Mouse (Mus musculus) lung, postnatal 4 days (tissue): ENCODE results near the gene Adprhl2.

Source experiments
- DNase-seq, 2 experiments: peaks; one replicate each; pipeline ENCODE4 v3.0.0; 2021

Adprhl2 gene

GRCm38 (mm10) chr4:126305428-126305827 is 16.1 kb downstream of the Adprhl2 start:
- no peak for DNase-seq

DNA sequence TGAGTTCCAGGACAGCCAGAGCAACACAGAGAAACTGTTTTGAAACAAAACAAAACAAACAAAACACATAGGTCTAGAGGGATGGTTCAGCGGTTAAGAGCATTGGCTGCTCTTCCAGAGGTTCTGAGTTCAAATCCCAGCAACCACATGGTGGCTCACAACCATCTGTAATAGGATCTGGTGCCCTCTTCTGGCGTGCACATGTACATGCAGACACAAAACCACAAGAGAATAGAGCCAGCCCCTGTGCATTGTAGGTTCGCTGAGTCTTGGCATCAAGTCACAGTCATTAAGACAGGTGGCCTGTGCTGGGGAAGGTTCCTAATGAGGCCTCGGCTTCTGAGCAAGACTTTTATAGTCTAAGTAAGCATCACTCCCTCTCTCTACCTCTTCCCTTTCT is 17.6 kb downstream of the Adprhl2 start:
- no peak for DNase-seq

GRCm38 (mm10) chr4:126301584-126302309 is 19.8 kb downstream of the Adprhl2 start:
- no peak for DNase-seq

GRCm38 (mm10) chr4:126300916-126301583 is 20.5 kb downstream of the Adprhl2 start:
- DNase-seq: peak in 1 of 2 experiments; percentile 20

GRCm38 (mm10) chr4:126296617-126297101 is 24.8 kb downstream of the Adprhl2 start:
- peak; percentile 76 to 83 for DNase-seq

DNA sequence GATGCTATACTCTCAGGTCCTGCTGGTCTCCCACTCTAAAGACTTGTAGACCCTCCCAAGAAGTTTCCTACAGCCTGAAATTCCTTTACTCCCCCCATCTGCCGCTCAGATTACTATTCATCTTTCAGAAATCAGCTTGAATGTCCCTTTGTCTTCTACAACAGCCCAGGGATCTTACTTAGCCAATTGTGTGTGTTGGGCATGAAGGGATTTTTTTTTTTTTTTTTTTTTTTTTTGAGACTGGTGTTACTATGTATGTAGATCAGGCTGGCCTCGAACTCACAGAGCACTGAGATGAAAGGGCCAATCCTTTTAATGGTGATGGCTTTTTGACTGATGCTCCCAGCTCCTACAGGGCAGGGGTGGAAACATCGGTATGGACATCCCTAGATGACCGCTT is 25.6 kb downstream of the Adprhl2 start:
- DNase-seq: no peak

DNA sequence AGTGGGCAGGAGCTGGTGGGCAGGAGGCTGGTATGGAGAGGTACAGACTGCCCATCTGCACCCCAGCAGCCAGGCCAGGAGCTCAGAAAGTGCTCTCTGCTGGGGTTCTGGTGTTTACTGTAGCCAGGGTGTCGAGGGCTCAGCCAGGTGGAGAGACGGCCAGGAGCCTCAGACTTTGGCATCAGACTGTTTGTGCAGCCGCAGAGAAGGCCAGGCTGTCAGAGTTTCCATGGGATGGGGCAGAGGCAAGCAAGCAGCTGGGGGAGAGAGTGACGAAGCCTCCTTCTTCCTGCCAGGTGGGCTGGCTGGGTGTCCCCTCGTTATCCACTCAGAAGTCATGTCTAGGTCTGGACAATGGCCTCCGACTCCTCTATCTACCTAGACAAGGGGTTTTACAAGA is 26.4 kb downstream of the Adprhl2 start:
- no peak for DNase-seq

DNA sequence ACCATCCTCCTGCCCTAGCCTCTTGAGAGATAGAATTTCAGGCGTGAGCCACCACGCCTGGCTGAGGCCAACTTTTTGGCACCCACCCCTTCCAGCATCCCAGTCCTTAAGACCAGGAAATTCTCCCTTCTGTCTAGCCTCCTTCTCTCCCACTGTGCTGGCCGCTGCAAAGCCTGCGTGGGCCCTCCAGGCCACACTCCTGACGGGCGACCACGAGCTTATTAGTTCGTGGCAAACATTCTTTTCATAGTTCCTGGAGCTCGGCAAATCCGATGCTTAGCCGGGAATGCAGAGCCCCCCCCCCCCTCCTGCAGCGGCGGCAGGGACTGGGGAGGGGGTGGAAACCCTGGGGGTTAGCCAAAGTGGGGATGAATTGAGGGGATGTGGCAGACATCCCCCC is 30.3 kb downstream of the Adprhl2 start:
- no peak for DNase-seq

DNA sequence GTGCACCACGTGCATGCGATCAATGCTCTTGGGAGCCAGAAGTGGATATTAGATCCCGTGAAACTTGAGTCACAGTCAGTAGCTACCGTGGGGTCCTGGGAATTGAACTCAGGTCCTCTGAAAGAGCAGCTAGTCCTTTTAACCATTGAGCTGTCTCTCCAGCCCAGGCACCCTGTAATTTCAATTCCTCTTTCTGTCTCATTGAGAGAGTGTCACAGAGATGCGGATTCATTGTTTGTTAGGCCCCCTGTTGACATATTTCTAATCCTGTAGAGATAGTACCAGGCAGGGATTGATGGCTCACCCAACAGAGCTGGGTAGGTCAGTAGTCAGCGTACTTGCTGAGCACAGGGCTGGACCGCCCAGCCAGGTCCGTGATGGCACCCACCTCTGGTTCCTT is 31.2 kb downstream of the Adprhl2 start:
- DNase-seq: no peak

- DNase-seq: no peak
Measured at GRCm38 (mm10) chr4:126288085-126288666, 33.3 kb downstream of the Adprhl2 start.

DNA sequence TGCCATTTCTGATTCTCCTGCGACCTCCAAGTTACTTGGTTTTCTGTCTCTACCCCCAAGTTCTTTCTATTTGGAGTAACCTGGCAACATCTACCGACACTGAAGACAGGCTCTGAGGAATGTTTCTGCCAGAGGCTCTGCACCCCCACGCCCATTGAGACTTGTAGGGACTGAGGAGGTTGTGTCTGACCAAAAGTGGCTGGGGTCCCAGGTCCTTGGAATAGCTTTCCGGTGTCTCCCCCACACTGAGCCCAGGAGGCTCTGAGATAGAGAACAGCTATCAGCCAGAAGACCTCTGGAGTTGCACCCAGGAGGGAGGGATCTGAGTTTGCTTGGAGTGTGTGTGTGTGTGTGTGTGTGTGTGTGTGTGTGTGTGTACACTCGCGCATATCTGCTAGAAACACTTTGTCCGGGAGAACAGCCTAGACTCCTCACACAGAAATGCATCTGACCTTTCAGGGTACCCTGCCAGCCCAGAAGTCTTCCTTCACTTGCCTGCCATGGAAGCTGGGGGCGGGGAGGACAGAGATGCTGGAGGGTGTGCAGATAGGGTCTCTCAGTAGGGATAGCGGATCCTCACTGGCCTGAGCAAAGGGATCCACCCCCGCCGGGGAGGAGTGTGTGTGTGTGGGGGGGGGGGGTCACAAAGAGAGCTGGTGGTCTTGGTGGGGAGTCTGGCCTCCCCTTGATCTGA is 34.1 kb downstream of the Adprhl2 start:
- DNase-seq: peak in 1 of 2 experiments; percentile 37

DNA sequence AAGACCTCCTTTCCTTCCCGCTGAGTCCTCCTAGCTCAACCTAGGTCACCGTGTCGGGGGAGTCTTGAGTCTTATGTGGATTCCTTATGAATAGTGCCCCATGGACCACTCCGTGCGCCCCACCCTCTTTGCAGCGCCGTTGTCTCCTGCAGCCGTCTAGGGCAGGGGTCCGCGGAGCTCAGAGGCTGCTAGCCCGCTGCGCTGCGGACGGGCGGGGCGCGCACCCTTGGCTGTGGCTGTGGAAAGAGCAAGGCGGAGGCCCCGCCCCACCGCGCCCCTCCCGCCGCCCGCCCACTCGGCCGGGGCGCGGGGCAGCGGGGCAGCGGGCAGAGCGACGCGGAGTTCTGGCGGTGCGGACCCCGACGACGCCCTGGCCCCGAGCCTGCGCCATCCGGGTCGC is 35.0 kb downstream of the Adprhl2 start, which contains the start of gene Col8a2:
Gene Col8a2 (plus strand): TSS at position 302 of the 400 bp plus-strand sequence.
- peak; percentile 38 to 55 for DNase-seq

- DNase-seq: no peak
Measured at GRCm38 (mm10) chr4:126283582-126283981, 37.9 kb downstream of the Adprhl2 start.

DNA sequence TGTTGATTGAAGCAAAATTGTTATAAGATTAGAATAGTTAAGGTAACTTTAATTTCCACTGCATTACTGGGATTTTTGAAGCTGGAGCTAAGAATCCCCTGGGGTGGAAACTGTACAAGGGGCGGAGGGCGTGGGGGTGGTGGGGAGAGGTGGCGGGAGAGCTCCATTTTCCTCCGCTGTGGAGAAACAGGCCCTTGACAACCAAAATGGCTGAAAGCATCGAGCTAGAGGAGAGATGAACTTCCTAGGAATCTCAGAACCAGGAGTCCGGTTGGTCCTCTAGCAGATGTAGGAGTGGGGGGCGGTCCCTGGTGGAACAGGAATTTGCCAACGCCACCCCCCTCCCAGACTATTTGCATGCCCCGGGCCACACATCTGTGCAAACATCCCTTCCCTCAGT is 39.8 kb downstream of the Adprhl2 start:
- DNase-seq: no peak

- DNase-seq: no peak
Measured at GRCm38 (mm10) chr4:126278961-126279360, 42.5 kb downstream of the Adprhl2 start.

- DNase-seq: no peak
Measured at GRCm38 (mm10) chr4:126278565-126278915, 43.0 kb downstream of the Adprhl2 start.

GRCm38 (mm10) chr4:126277906-126278564 is 43.5 kb downstream of the Adprhl2 start:
- DNase-seq: peak in 1 of 2 experiments; percentile 67

DNA sequence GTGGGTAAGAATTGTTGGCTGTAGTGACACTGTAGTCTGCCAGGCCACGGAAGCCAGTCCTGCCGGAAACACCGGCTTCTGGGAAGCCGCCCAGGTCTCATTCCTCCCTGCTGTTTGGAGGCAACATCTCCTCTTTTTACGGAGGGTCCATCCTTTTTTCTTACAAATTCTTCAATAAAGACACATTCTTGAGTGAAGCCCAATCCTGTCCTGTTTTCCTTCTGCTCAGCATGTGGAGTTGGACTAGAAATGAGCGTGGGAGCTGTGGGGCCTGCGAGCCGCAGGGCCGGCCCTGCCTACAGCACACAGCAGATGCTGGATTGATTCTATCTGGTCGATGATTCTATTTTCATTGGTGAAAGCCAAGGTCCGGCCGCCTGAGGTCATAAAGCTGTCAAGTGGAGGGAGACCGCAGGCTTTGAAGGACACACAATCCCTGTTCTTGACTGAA is 45.8 kb downstream of the Adprhl2 start:
- DNase-seq: no peak

DNA sequence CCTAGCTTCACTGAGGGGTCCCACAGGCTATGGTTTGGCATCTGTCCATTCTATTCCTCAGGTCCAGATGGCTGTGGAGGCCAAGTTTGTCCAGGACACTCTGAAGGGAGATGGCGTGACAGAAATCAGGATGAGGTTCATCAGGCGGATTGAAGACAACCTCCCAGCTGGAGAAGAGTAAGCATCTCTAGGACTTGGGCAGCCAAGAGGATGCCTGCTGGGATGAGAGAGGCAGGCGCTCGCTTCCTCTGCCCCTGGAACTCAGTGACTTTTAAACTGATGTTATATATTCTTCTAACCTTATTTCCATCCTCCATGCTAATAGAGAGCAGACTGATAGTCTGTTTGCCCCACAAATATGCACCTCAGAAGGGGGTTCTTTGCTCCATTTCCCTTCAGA is 46.4 kb downstream of the Adprhl2 start:
- DNase-seq: no peak

- DNase-seq: no peak
Measured at GRCm38 (mm10) chr4:126273753-126274152, 47.8 kb downstream of the Adprhl2 start.

DNA sequence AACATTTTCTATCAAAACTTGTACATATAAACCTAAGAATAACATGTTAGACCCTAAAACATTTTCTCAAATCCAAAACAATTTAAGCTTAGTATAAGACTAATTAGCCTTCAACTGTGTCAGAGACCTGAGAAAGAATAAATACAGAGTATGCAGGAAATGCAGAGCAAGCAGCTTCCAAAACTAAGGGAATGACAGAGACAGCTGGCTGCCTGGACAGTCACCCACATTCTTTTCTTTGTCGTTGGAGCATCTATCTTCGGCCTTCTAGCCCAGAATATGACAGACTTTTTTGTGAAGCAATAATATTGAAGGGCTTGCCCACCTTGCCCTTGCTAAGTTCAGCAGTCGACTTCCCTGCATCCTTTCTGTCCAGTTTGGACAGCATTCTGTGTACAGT is 52.2 kb downstream of the Adprhl2 start:
- no peak for DNase-seq
